Mouse (Mus musculus) liver, adult 2 months (tissue): ENCODE results near the gene Elmsan1.

ENCODE experiments used
- CTCF ChIP-seq: fragments of 200-500 bp; IDR thresholded peaks from 2 replicates; pipeline ENCODE4 v1.5.1; 2011; ENCODE audit warnings: low read depth, low read length, control low read depth
- POLR2A ChIP-seq: fragments of 200-500 bp; IDR thresholded peaks from 2 replicates; pipeline ENCODE4 v1.6.1; 2011; ENCODE audit warnings: low read length, control low read depth; ENCODE audit not compliant: insufficient read depth; ENCODE audit errors: extremely low read depth

- TF ChIP-seq POLR2A (no peak), CTCF (no peak)
Observed at GRCm38 (mm10) chr12:84126899-84127298, 91.8 kb downstream of the Elmsan1 start.
